Mouse (Mus musculus) B cell, adult 62 days (primary cell): Measurements from ENCODE around the gene Lzts3. TPM values are rescaled to one million over a fixed set of nuclear protein-coding genes. Genes with fewer than 3 reads are reported as not detected.

Experiments
- total RNA-seq: library from RNA; stranded (reverse); gene quantifications from 4 replicates; pipeline ENCODE4 v1.2.4, GENCODE M21; 2023

Gene Lzts3
- 5.5 to 7.6 TPM (median 6.1 TPM) in 4 replicates for total RNA-seq

DNA sequence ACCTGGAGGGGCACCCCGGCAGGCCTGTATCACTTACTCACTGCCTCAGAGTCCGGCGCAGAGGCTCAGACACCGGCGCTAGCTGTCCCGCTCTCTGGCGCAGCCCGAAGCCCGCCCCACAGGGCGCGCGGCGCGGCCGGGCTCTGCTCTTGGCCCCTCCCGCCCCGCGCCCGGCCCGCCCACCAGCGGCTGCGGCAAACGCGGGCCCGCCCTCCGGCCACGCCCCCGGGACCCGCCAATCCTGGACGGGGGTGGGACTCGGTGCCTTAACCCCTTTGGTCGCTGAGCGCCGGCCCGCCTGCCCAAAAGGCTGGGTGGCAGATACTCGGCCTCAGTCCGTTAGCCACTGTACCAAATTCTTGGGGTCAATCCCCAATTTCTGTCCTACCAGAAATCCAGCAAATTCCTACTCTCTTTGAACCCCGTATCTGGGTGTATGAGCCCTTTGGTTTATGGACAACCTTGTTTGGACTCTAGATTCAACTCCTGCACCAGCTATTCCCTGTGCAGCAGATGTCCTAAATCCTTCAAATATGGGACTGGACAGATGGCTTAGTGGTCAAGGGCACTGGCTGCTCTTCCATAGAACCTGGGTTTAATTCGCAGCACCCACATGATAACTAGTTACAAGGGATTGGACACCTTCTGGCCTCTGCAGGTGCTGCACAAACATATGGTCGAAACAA, at the start of gene Lzts3:
Lzts3 (minus strand) TSS at position 120 of the 686 bp plus-strand sequence.

DNA sequence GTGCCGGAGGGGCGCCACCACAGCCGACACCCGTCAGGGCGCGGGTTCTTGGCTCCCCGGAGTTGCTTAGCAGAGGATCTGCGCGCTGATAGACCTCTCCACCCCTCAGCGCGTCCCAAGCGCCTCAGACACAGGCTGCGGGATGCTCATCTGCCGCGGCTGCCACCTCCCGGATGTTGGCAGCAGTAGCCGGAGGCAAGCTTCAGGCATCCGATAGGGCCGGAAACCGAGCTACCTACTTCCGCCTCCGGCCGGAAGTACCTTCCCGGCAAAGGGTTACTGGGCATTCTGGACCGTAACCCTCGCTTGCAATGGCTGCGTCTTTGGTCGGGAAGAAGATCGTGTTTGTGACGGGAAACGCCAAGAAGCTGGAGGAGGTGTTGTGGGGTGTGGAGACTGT, 25.0 kb upstream of the Lzts3 start, which contains the start of gene Itpa:
Itpa (plus strand) TSS at position 52 of the 400 bp plus-strand sequence.

DNA sequence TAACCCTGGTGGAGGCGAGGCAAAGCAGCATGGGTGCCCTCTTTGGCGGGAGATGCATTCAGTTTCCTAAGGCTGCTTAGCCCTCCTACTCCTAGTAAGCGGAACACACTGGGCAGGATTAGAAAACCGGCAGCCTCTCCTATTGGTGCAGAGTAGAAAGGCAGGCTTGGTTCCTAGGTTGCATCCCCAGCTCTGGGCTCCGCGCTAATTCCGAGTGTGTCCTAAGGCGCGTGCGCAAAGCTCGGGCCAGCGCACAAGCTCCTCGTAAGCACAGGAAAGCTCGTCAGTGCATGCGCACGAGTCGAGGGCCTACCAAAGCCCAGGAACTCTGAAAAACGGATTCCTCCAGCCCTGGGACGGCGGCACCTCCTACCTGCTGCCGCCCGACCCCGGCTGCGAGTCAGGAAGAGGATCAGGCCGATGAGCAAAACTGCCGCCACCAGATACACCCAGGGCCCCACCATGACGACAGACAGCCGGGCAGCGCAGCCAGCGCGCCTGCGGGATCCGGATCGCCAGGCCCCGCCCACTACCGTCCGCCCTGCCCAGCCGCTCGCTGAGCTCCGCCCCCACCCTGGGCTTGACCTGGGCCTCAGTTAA, 21.6 kb upstream of the Lzts3 start, which contains the start of gene Ddrgk1:
Ddrgk1 (minus strand) TSS at position 558 of the 600 bp plus-strand sequence.

DNA sequence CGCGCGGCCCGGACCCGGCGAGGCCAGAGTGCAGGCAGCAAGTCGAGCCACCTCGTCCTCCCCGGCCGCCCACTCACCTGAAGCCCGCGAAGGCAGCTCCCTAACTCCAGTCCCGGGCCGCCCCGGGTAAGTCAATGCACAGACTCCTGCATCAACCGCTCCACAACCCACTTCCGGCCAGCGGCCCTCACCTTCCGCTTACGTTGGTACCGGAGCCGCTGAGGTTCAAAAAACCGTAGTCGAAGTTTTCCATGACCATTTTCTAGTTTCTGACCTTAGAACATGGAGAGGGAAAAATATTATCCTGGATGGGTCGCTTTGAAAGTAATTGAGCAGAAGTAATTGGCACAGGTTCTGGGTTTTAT, 12.8 kb downstream of the Lzts3 start, which contains the start of the genes Fastkd5 and Ubox5:
Fastkd5 (minus strand) TSS at position 189 of the 365 bp plus-strand sequence.
Ubox5 (minus strand) TSS at position 200 of the 365 bp plus-strand sequence.

Other genes starting within 250 kb of the Lzts3 start
- gene Cpxm1, start 245.2 kb downstream of the Lzts3 start, total RNA-seq, result 0.63 to 1.1 TPM (median 0.69 TPM) in 3 of 4 replicates, not detected in the other
- gene Gm28372, start 237.6 kb downstream of the Lzts3 start, total RNA-seq, result not detected in 4 replicates
- not detected in 4 replicates for gene 1700020A23Rik, start 237.5 kb downstream of the Lzts3 start, total RNA-seq
- gene Tmem239, start 236.3 kb downstream of the Lzts3 start, total RNA-seq, result not detected in 4 replicates
- gene Vps16, start 218.5 kb downstream of the Lzts3 start, total RNA-seq, result 142 to 168 TPM (median 153 TPM) in 4 replicates
- 16.8 to 23.0 TPM (median 19.8 TPM) in 4 replicates for gene Pced1a, start 218.1 kb downstream of the Lzts3 start, total RNA-seq
- gene Ptpra, start 192.5 kb downstream of the Lzts3 start, total RNA-seq, result 101 to 107 TPM (median 104 TPM) in 4 replicates
- gene Mrps26, start 79.1 kb downstream of the Lzts3 start, total RNA-seq, result 45.9 to 57.9 TPM (median 48.6 TPM) in 4 replicates
- not detected in 4 replicates for gene Oxt, start 66.6 kb downstream of the Lzts3 start, total RNA-seq
- gene Avp, start 60.2 kb downstream of the Lzts3 start, total RNA-seq, result not detected in 4 replicates
- gene Fastkd5, start 12.8 kb downstream of the Lzts3 start, total RNA-seq, result 5.9 to 7.6 TPM (median 6.6 TPM) in 4 replicates
- 4.9 to 6.1 TPM (median 5.8 TPM) in 4 replicates for gene Ubox5, start 12.8 kb downstream of the Lzts3 start, total RNA-seq
- 136 to 184 TPM (median 139 TPM) in 4 replicates for gene Ddrgk1, start 21.9 kb upstream of the Lzts3 start, total RNA-seq
- gene Itpa, start 24.8 kb upstream of the Lzts3 start, total RNA-seq, result 12.3 to 17.0 TPM (median 14.2 TPM) in 4 replicates
- gene Slc4a11, start 54.7 kb upstream of the Lzts3 start, total RNA-seq, result 5.1 to 8.9 TPM (median 6.6 TPM) in 4 replicates